ENCODE assay signal across 8 mouse cellular contexts in genomic region chr9:55512027-55512543, GRCm38 (mm10). TPM values are rescaled to one million over a fixed set of nuclear protein-coding genes. Genes with fewer than 3 reads are reported as not detected.
A peak's percentile ranks its signal among the peaks of the same experiment; 100 is the strongest.
DNase-seq lines count a peak whose midpoint lies in the region; ATAC-seq and TF ChIP-seq lines count a peak whose summit lies in the region.

Etfa (minus strand) TSS chr9:55512243.

- in situ Hi-C loops in ES-E14 (cut with MboI; ENCODE audit: low sequenced_read_pairs in 2 of 2, unreplicated experiment in 2 of 2), result no loop called here

- peak; percentile 100 for ATAC-seq in forebrain, embryonic 15.5 days (replicated peaks)
- peak; percentile 97 for ATAC-seq in neutrophil, adult 5-6 weeks (ENCODE audit: extremely low read depth, insufficient number of reproducible peaks, low FRiP score, poor library complexity, severe bottlenecking)

- peak within 1 kb of the TSS; percentile 69 for H3K27ac ChIP-seq in ES-E14 (ENCODE audit: insufficient read depth, low read depth, low read length, poor library complexity, severe bottlenecking)
- H3K27ac ChIP-seq in forebrain, embryonic 15.5 days (replicated peaks), result peak within 1 kb of the TSS; percentile 79

- H3K4me2 ChIP-seq in forebrain, embryonic 15.5 days (replicated peaks), result peak within 1 kb of the TSS; percentile 99

- H3K36me3 ChIP-seq in ES-E14 (ENCODE audit: control insufficient read depth, insufficient read depth, low read length, poor library complexity, severe bottlenecking), result no peaks in the 10 kb centered on the region
- no peaks in the 10 kb centered on the region for H3K36me3 ChIP-seq in forebrain, embryonic 15.5 days

- WGBS in forebrain, embryonic 15.5 days, result under 1% methylated on average over 47 of the region's 47 CpGs
- under 1% methylated on average over 47 of the region's 47 CpGs for WGBS in lung, adult 2 months

- no peaks in the 10 kb centered on the region for H3K9me3 ChIP-seq in ES-E14 (ENCODE audit: control insufficient read depth, insufficient read depth, low read depth, low read length)
- no peaks in the 10 kb centered on the region for H3K9me3 ChIP-seq in forebrain, embryonic 15.5 days

- no peaks in the 10 kb centered on the region for H3K4me1 ChIP-seq in ES-E14 (ENCODE audit: control insufficient read depth in 2 of 2, insufficient read depth in 2 of 2, low read length in 2 of 2, poor library complexity in 1 of 2)
- H3K4me1 ChIP-seq in forebrain, embryonic 15.5 days, result peaks cover 27% of the 10 kb centered on the region
- peaks cover 2% of the 10 kb centered on the region; the same call in 1 of the 2 replicates for H3K4me1 ChIP-seq in lung, adult 2 months (ENCODE audit: control insufficient read depth, insufficient read depth, low read length)

- TF ChIP-seq CTCF in lung, adult 2 months (IDR thresholded peaks at IDR 0.05; ENCODE audit: insufficient read depth, low read length), result no peak

- H3K9ac ChIP-seq in ES-E14 (ENCODE audit: insufficient read depth, low read depth, low read length, poor library complexity, severe bottlenecking), result peak within 1 kb of the TSS; percentile 86
- H3K9ac ChIP-seq in forebrain, embryonic 15.5 days (replicated peaks), result peak within 1 kb of the TSS; percentile 92

- intact Hi-C loops in heart, postnatal 25 days (cut with DNase I), result loop anchor here (2.0 kb wide), 1 partner anchor 25 kb away; no protein-coding TSS in a partner anchor

- peaks cover 6% of the 10 kb centered on the region for H3K27me3 ChIP-seq in forebrain, embryonic 15.5 days

- DNase-seq in ES-E14 (ENCODE audit: low read depth, low spot score), result peak; percentile 97
- peak; percentile 93 for DNase-seq in cerebellum, adult 11-12 months
- peak; percentile 93 for DNase-seq in heart, postnatal 25 days (ENCODE audit: low spot score)
- DNase-seq in layer of hippocampus, adult 18-20 months (ENCODE audit: low spot score in 2 of 2), result peak; percentile 90 to 93
- peak; percentile 98 for DNase-seq in lung, adult 2 months
- DNase-seq in thymus, adult 18-20 months, result peak; percentile 93 to 96

- no peak for TF ChIP-seq POLR2A in lung, adult 2 months (IDR thresholded peaks at IDR 0.05; ENCODE audit: borderline replicate concordance, extremely low read depth, low read depth, low read length)

- H3K4me3 ChIP-seq in ES-E14 (ENCODE audit: insufficient read depth in 1 of 2, low read depth in 1 of 2, low read length in 2 of 2, poor library complexity in 1 of 2, severe bottlenecking in 1 of 2), result peak within 1 kb of the TSS; percentile 80 to 88
- H3K4me3 ChIP-seq in forebrain, embryonic 15.5 days, result peak within 1 kb of the TSS; percentile 91
- peak within 1 kb of the TSS; percentile 71 for H3K4me3 ChIP-seq in lung, adult 2 months (replicated peaks; ENCODE audit: extremely low read depth, low read depth, low read length)

TF ChIP-seq in ES-E14, 5 proteins besides CTCF, POLR2A, EP300 and RAD21:
- TF ChIP-seq ZC3H11A (IDR thresholded peaks at IDR 0.05; ENCODE audit: borderline replicate concordance, low read depth, low read length), result no peak
- TF ChIP-seq CHD2 (IDR thresholded peaks at IDR 0.05; ENCODE audit: low read depth, low read length), result peak; percentile 94
- no peak for TF ChIP-seq ZNF384 (IDR thresholded peaks at IDR 0.05; ENCODE audit: low read depth, low read length)
TF ChIP-seq in ES-E14: peak in this region for 1.

RNA-seq across cellular contexts. Expression of gene Etfa, which starts in this region (rescaled TPM):
- 20.0 and 34.0 TPM in 2 replicates for total RNA-seq in ES-E14 (2012; rRNA removed)
- polyA plus RNA-seq in forebrain, embryonic 15.5 days (2015; fragmentation: Nextera tagmentation; extraction: Ambion mirVana), result 96.2 and 97.4 TPM in 2 replicates
- 100 to 1,000 TPM; 846 to 861 TPM for total RNA-seq in heart, postnatal 25 days (2021)
- total RNA-seq in layer of hippocampus, adult 18-20 months (2021), result 10 to 100 TPM; 41.8 to 43.7 TPM
- 33.7 and 40.6 TPM in 2 replicates for polyA plus RNA-seq in lung, adult 2 months (2012; rRNA removed)
- total RNA-seq in neutrophil, adult 5-6 weeks (2017), result 19.2 and 23.9 TPM in 2 replicates

Comparison
In these comparisons a context has a peak if more than half of its experiments do, and no peak if none do; other contexts are left out.
1. Peak in every context shown above with its lines: DNase-seq, ATAC-seq, H3K4me3 ChIP-seq and H3K27ac ChIP-seq.
2. RNA of gene Etfa (total RNA-seq): 846 to 861 TPM in heart, postnatal 25 days; 41.8 to 43.7 TPM in layer of hippocampus, adult 18-20 months, 20.0 to 34.0 TPM in ES-E14 and 19.2 to 23.9 TPM in neutrophil, adult 5-6 weeks; every median in the first group is over 10 times any median in the second.